Mouse (Mus musculus): ENCODE data around the gene Dexi.

GRCm38 (mm10) chr16:10542266-10542665 is 588 bp downstream of the Dexi start:
- TF ChIP-seq CTCF (IDR thresholded peaks at IDR 0.05; ENCODE audit: low read depth, low read length) (no peak), POLR2A (IDR thresholded peaks at IDR 0.05; ENCODE audit: extremely low read depth, insufficient read depth, low read length) (no peak)
